Mouse (Mus musculus): ENCODE measurements at regions not wholly inside any gene's neighbourhood (a gene's known extent, or its start where the extent isn't known, plus 50 kb on each side); places are given as distances from the start of the nearest gene placed in this dataset.
A peak's percentile ranks its signal among the peaks of the same experiment; 100 is the strongest.

- TF ChIP-seq CTCF (conservative IDR thresholded peaks at IDR 0.05), result no peak
- peak; percentile 11 to 32 for DNase-seq (ENCODE audit: low spot score in 2 of 2)
- H3K4me3 ChIP-seq, result no peak overlapping the region
- no peak overlapping the region for H3K27ac ChIP-seq
These were observed 71.7 kb downstream of the Zfp945 start for GRCm38 (mm10) chr17:22795213-22795612.

GRCm38 (mm10) chr17:22784481-22784880 is 82.5 kb downstream of the Zfp945 start:
- no peak for TF ChIP-seq CTCF (conservative IDR thresholded peaks at IDR 0.05)
- Histone ChIP-seq H3K27ac (no peak overlapping the region), H3K4me3 (no peak overlapping the region)
- no peak for DNase-seq (ENCODE audit: low spot score in 2 of 2)

GRCm38 (mm10) chr17:22745736-22746135 is 121.2 kb downstream of the Zfp945 start:
- DNase-seq (ENCODE audit: low spot score in 2 of 2), result no peak
- Histone ChIP-seq H3K27ac (no peak overlapping the region), H3K4me3 (no peak overlapping the region)
- TF ChIP-seq CTCF (conservative IDR thresholded peaks at IDR 0.05), result no peak

- no peak for TF ChIP-seq CTCF (conservative IDR thresholded peaks at IDR 0.05)
- H3K27ac ChIP-seq, result peak overlapping the region; percentile 82
These were observed 127.3 kb downstream of the Zfp945 start for GRCm38 (mm10) chr17:22739581-22740178.

GRCm38 (mm10) chr17:22739173-22739572 is 127.8 kb downstream of the Zfp945 start:
- no peak for TF ChIP-seq CTCF (conservative IDR thresholded peaks at IDR 0.05)
- peak overlapping the region; percentile 82 for H3K27ac ChIP-seq
- no peak for DNase-seq (ENCODE audit: low spot score in 2 of 2)

More at GRCm38 (mm10) chr17:22739581-22740178, 127.3 kb downstream of the Zfp945 start:
- peak overlapping the region; percentile 67 for H3K4me3 ChIP-seq
- DNase-seq (ENCODE audit: low spot score in 2 of 2), result peak; percentile 27 to 38

GRCm38 (mm10) chr17:22736360-22736759 is 130.6 kb downstream of the Zfp945 start:
- DNase-seq (ENCODE audit: low spot score in 2 of 2), result no peak
- H3K27ac ChIP-seq, result no peak overlapping the region
- TF ChIP-seq CTCF (conservative IDR thresholded peaks at IDR 0.05), result no peak
- no peak overlapping the region for H3K4me3 ChIP-seq

More at GRCm38 (mm10) chr17:22739173-22739572, 127.8 kb downstream of the Zfp945 start:
- H3K4me3 ChIP-seq, result peak overlapping the region; percentile 67
